Mouse (Mus musculus) intestine, embryonic 14.5 days (tissue): ENCODE results near the gene Csnk1e. TPM values are rescaled to one million over a fixed set of nuclear protein-coding genes. Genes with fewer than 3 reads are reported as not detected.

Experiments
- ATAC-seq: fragments of 200-750 bp; cut with Nextera tagmentation; replicated peaks from 2 replicates; pipeline ENCODE4 v1.8.0; 2017; ENCODE audit warnings: low read depth, moderate number of reproducible peaks, moderate TSS enrichment, moderate library complexity; ENCODE audit not compliant: low FRiP score, low TSS enrichment
- DNase-seq: peaks from one replicate; pipeline ENCODE4 v3.0.0-alpha.2; 2018; ENCODE audit warnings: low spot score
- H3K27ac ChIP-seq: fragments of 300-500 bp; sonication (generic); 2 replicates; pipeline ENCODE4 v1.5.1; 2014; ENCODE audit warnings: low read depth, mild to moderate bottlenecking, control low read depth
- H3K27me3 ChIP-seq: fragments of 300-500 bp; sonication (generic); replicated peaks from 2 replicates; pipeline ENCODE4 v1.6.1; 2014; ENCODE audit warnings: low read length, control low read depth; ENCODE audit not compliant: control insufficient read depth, insufficient read depth
- H3K36me3 ChIP-seq: fragments of 300-500 bp; sonication (generic); 2 replicates; pipeline ENCODE4 v1.6.1; 2014; ENCODE audit warnings: low read length, control low read depth; ENCODE audit not compliant: control insufficient read depth, insufficient read depth
- H3K4me1 ChIP-seq: fragments of 300-500 bp; sonication (generic); replicated peaks from 2 replicates; pipeline ENCODE4 v1.6.1; 2014; ENCODE audit warnings: low read length, control low read depth, mixed read lengths; ENCODE audit not compliant: control insufficient read depth, insufficient read depth
- H3K4me2 ChIP-seq: fragments of 300-500 bp; sonication (generic); 2 replicates; pipeline ENCODE4 v1.6.1; 2014; ENCODE audit warnings: low read length
- H3K4me3 ChIP-seq: fragments of 300-500 bp; sonication (generic); 2 replicates; pipeline ENCODE4 v1.5.1; 2014; ENCODE audit warnings: low read depth, low read length, control low read depth, mixed read lengths
- H3K9ac ChIP-seq: fragments of 300-500 bp; sonication (generic); 2 replicates; pipeline ENCODE4 v1.6.1; 2014; ENCODE audit warnings: mild to moderate bottlenecking, low read length
- H3K9me3 ChIP-seq: fragments of 300-500 bp; sonication (generic); 2 replicates; pipeline ENCODE4 v1.6.1; 2016; ENCODE audit warnings: low read length, control low read depth; ENCODE audit not compliant: control insufficient read depth
- WGBS: fragments of 180-500 bp; shearing (Covaris S2); extraction: QIAGEN DNeasy Blood & Tissue Kit; methylation state at CpG from one replicate; pipeline ENCODE4 v1.1.7; 2014; 5-methylcytosine and 5-hydroxymethylcytosine counted together
- microRNA counts: library from miRNA; unstranded; fragments of <30 nt; microRNA quantifications from one replicate; lab custom pipeline; 2016
- microRNA-seq: library from miRNA; unstranded; fragments of <30 nt; microRNA quantifications from one replicate; pipeline ENCODE4, GENCODE M21; 2016
- polyA plus RNA-seq: library from polyadenylated mRNA; unstranded; fragments of >200 nt; fragmentation: Nextera tagmentation; extraction: Ambion mirVana; gene quantifications from 2 replicates; pipeline ENCODE4 v1.2.1, GENCODE M21; 2014

Csnk1e gene
- polyA plus RNA-seq, 1 experiment from 2014 or later = 78.1 TPM

- Histone ChIP-seq H3K4me2 (no peak overlapping the region), H3K27me3 (no peaks in the 10 kb centered on the region), H3K36me3 (peaks cover 57% of the 10 kb centered on the region), H3K4me3 (no peak overlapping the region), H3K9me3 (no peaks in the 10 kb centered on the region), H3K9ac (no peak overlapping the region), H3K27ac (no peak overlapping the region), H3K4me1 (no peaks in the 10 kb centered on the region)
- DNase-seq (no peak), ATAC-seq (no peak)
- 85% methylated on average over 6 of the region's 6 CpGs for WGBS
Measured at GRCm38 (mm10) chr15:79377681-79378080, 77.7 kb downstream of the Csnk1e start.

- H3K9ac ChIP-seq = no peak overlapping the region
- H3K9me3 ChIP-seq = no peaks in the 10 kb centered on the region
- peaks cover 69% of the 10 kb centered on the region for H3K36me3 ChIP-seq
- WGBS = 48% methylated on average over 3 of the region's 3 CpGs
- 0 out of 2 replicates have a peak, but pooled peaks cover under 1% of the 10 kb centered on the region for H3K4me1 ChIP-seq
- H3K4me2 ChIP-seq = no peak overlapping the region
- no peak for ATAC-seq
- no peak for DNase-seq
- no peak overlapping the region for H3K4me3 ChIP-seq
- H3K27me3 ChIP-seq = no peaks in the 10 kb centered on the region
- H3K27ac ChIP-seq = 0 out of 2 replicates have a peak overlapping the region, but pooled peaks have one; percentile 16
Measured at GRCm38 (mm10) chr15:79374760-79375159, 80.6 kb downstream of the Csnk1e start.

- 82% methylated on average over 7 of the region's 7 CpGs for WGBS
- H3K4me2 ChIP-seq = no peak overlapping the region
Measured at GRCm38 (mm10) chr15:79370281-79370843, 85.0 kb downstream of the Csnk1e start.

GRCm38 (mm10) chr15:79369452-79370280, 85.7 kb downstream of the Csnk1e start:
- DNase-seq (no peak), ATAC-seq (no peak)
- Histone ChIP-seq H3K27ac (peak overlapping the region; percentile 84; the same call in 1 of the 2 replicates), H3K4me2 (no peak overlapping the region), H3K36me3 (peaks cover 61% of the 10 kb centered on the region), H3K9me3 (no peaks in the 10 kb centered on the region), H3K9ac (no peak overlapping the region), H3K4me1 (peaks cover 20% of the 10 kb centered on the region), H3K4me3 (no peak overlapping the region), H3K27me3 (no peaks in the 10 kb centered on the region)
- 67% methylated on average over 15 of the region's 15 CpGs for WGBS

More at GRCm38 (mm10) chr15:79370281-79370843, 85.0 kb downstream of the Csnk1e start:
- DNase-seq = no peak
- H3K27ac ChIP-seq = peak overlapping the region; percentile 14; the same call in 1 of the 2 replicates
- H3K27me3 ChIP-seq = no peaks in the 10 kb centered on the region
- peaks cover 20% of the 10 kb centered on the region for H3K4me1 ChIP-seq
- H3K9ac ChIP-seq = no peak overlapping the region
- ATAC-seq = no peak
- no peak overlapping the region for H3K4me3 ChIP-seq
- no peaks in the 10 kb centered on the region for H3K9me3 ChIP-seq
- H3K36me3 ChIP-seq = peaks cover 61% of the 10 kb centered on the region

GRCm38 (mm10) chr15:79368861-79369440, 86.4 kb downstream of the Csnk1e start:
- Histone ChIP-seq H3K9ac (no peak overlapping the region), H3K27me3 (no peaks in the 10 kb centered on the region), H3K4me2 (no peak overlapping the region), H3K27ac (peak overlapping the region; percentile 84), H3K9me3 (no peaks in the 10 kb centered on the region), H3K4me1 (peaks cover 20% of the 10 kb centered on the region), H3K36me3 (peaks cover 58% of the 10 kb centered on the region), H3K4me3 (no peak overlapping the region)
- DNase-seq (no peak), ATAC-seq (peak; percentile 26)
- WGBS = 60% methylated on average over 8 of the region's 8 CpGs

GRCm38 (mm10) chr15:79368313-79368811, 87.0 kb downstream of the Csnk1e start:
- Histone ChIP-seq H3K4me2 (peak overlapping the region; percentile 23), H3K9ac (no peak overlapping the region), H3K9me3 (no peaks in the 10 kb centered on the region), H3K4me1 (peaks cover 20% of the 10 kb centered on the region), H3K4me3 (no peak overlapping the region), H3K27me3 (no peaks in the 10 kb centered on the region), H3K36me3 (peaks cover 59% of the 10 kb centered on the region), H3K27ac (peak overlapping the region; percentile 84)
- WGBS = 18% methylated on average over 14 of the region's 14 CpGs
- ATAC-seq (peak; percentile 88), DNase-seq (peak; percentile 80)

MicroRNAs within 50 kb of the gene (microRNA counts, 519-probe panel; counts per million panel counts)
- microRNA mmu-miR-1943 (lab: Ali Mortazavi, UCI) = 422 counts per million, percentile 1 among the panel's probes with 10 or more counts

Small RNAs within 50 kb of the gene (microRNA-seq; reads per million reads assigned to microRNA genes)
- gene Gm44302 = not detected
- 2.4 reads per million, percentile 25 among the genes with 10 or more reads in this experiment for gene Mir1943

Other genes starting within 250 kb of the Csnk1e start
- 28.3 and 30.1 TPM in 2 replicates for gene Pick1, start 226.4 kb downstream of the Csnk1e start, polyA plus RNA-seq
- gene Gm49486, start 226.2 kb downstream of the Csnk1e start, polyA plus RNA-seq = 0.30 and 0.58 TPM in 2 replicates
- 0.13 and 0.19 TPM in 2 replicates for gene Slc16a8, start 200.8 kb downstream of the Csnk1e start, polyA plus RNA-seq
- 4.8 and 9.4 TPM in 2 replicates for gene Baiap2l2, start 170.0 kb downstream of the Csnk1e start, polyA plus RNA-seq
- gene Pla2g6, start 127.2 kb downstream of the Csnk1e start, polyA plus RNA-seq = 17.0 and 20.7 TPM in 2 replicates
- 6.4 and 8.9 TPM in 2 replicates for gene Maff, start 108.9 kb downstream of the Csnk1e start, polyA plus RNA-seq
- gene Tmem184b, start 52.0 kb downstream of the Csnk1e start, polyA plus RNA-seq = 53.0 and 56.6 TPM in 2 replicates
- gene Kcnj4, start 49.7 kb upstream of the Csnk1e start, polyA plus RNA-seq = 0.08 TPM in 1 of 2 replicates, not detected in the other
- 46.9 and 55.0 TPM in 2 replicates for gene Kdelr3, start 60.8 kb upstream of the Csnk1e start, polyA plus RNA-seq
- 77.6 and 78.6 TPM in 2 replicates for gene Ddx17, start 91.2 kb upstream of the Csnk1e start, polyA plus RNA-seq
- 2.0 and 2.6 TPM in 2 replicates for gene Dmc1, start 149.5 kb upstream of the Csnk1e start, polyA plus RNA-seq
- gene Fam227a, start 203.4 kb upstream of the Csnk1e start, polyA plus RNA-seq = 1.3 and 1.9 TPM in 2 replicates
- 36.0 and 39.3 TPM in 2 replicates for gene Cby1, start 203.6 kb upstream of the Csnk1e start, polyA plus RNA-seq
- 244 and 272 TPM in 2 replicates for gene Tomm22, start 215.3 kb upstream of the Csnk1e start, polyA plus RNA-seq
- 13.8 and 16.1 TPM in 2 replicates for gene Josd1, start 232.4 kb upstream of the Csnk1e start, polyA plus RNA-seq
- gene Gtpbp1, start 235.3 kb upstream of the Csnk1e start, polyA plus RNA-seq = 33.1 and 35.1 TPM in 2 replicates